Mouse (Mus musculus) liver, embryonic 14.5 days (tissue): ENCODE data around the gene Gm20458.
A peak's percentile ranks its signal among the peaks of the same experiment; 100 is the strongest.

Source experiments
- CTCF ChIP-seq: IDR thresholded peaks from 2 replicates; pipeline ENCODE4 v1.5.1; 2016; ENCODE audit warnings: antibody characterized with exemption, low read depth, control low read depth
- EP300 ChIP-seq: IDR thresholded peaks from 2 replicates; pipeline ENCODE4 v1.6.1; 2016; ENCODE audit warnings: antibody characterized with exemption, low read depth

DNA sequence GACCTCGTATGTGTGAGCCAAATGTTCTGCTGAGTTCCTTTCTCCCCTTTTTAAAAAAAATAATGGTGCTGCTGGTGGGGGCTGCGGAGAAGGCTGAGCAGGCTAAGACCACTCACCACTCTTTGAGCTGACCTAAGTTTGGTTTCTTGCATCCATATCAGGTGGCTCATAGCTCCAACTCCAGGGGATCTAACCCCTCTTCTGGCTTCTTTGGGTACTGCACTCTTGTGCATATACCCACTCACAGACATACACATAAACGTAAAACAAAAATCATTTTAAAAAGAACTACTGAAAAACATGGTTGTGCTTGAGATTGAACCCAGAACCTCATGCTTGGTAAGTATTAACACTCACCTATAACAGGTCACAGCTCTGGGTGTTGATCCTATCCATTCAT is 44.2 kb downstream of the Gm20458 start:
- 0 out of 2 replicates have a peak, but pooled peaks have one; percentile 5 for TF ChIP-seq CTCF
- TF ChIP-seq EP300 = no peak
